Mouse (Mus musculus) ES-E14 (cell line): ENCODE measurements around the gene Ift88. TPM values are rescaled to one million over a fixed set of nuclear protein-coding genes. Genes with fewer than 3 reads are reported as not detected.

Source experiments
- DNase-seq: peaks from one replicate; pipeline ENCODE4 v3.0.0-alpha.2; 2013; ENCODE audit warnings: low read depth, low spot score
- H3K27ac ChIP-seq: 2 replicates; pipeline ENCODE4 v1.5.1; 2012; ENCODE audit warnings: low read depth, mild to moderate bottlenecking, low read length, moderate library complexity, mixed read lengths; ENCODE audit not compliant: poor library complexity, insufficient read depth, severe bottlenecking
- H3K36me3 ChIP-seq: 2 replicates; pipeline ENCODE4 v1.6.1; 2012; ENCODE audit warnings: mild to moderate bottlenecking, low read length, moderate library complexity, mixed read lengths; ENCODE audit not compliant: control insufficient read depth, poor library complexity, insufficient read depth, severe bottlenecking
- H3K4me1 ChIP-seq, 2 experiments: fragments of 150-350 bp in 1 of 2; sonication (generic) in 1 of 2; 2 replicates each; pipeline ENCODE4 v1.6.1; 2012; ENCODE audit warnings: low read length in 2 of 2, mild to moderate bottlenecking in 1 of 2, mixed read lengths in 1 of 2; ENCODE audit not compliant: control insufficient read depth in 2 of 2, insufficient read depth in 2 of 2, poor library complexity in 1 of 2
- H3K4me3 ChIP-seq, 2 experiments: fragments of 150-350 bp in 1 of 2; sonication (generic) in 1 of 2; 2 replicates each; pipeline ENCODE4 v1.5.1; 2012; ENCODE audit warnings: low read length in 2 of 2, low read depth in 1 of 2, mild to moderate bottlenecking in 1 of 2, mixed read lengths in 1 of 2; ENCODE audit not compliant: insufficient read depth in 1 of 2, poor library complexity in 1 of 2, severe bottlenecking in 1 of 2
- H3K9ac ChIP-seq: 2 replicates; pipeline ENCODE4 v1.6.1; 2012; ENCODE audit warnings: low read depth, mild to moderate bottlenecking, low read length, mixed read lengths; ENCODE audit not compliant: poor library complexity, insufficient read depth, severe bottlenecking
- H3K9me3 ChIP-seq: fragments of 150-350 bp; sonication (generic); 2 replicates; pipeline ENCODE4 v1.6.1; 2012; ENCODE audit warnings: low read depth, mild to moderate bottlenecking, low read length; ENCODE audit not compliant: control insufficient read depth, insufficient read depth
- CHD2 ChIP-seq: IDR thresholded peaks from 2 replicates; pipeline ENCODE4 v1.6.1; 2014; ENCODE audit warnings: mild to moderate bottlenecking, low read depth, low read length, inconsistent platforms
- HCFC1 ChIP-seq: IDR thresholded peaks from 2 replicates; pipeline ENCODE4 v1.6.1; 2012; ENCODE audit warnings: low read length, inconsistent platforms, borderline replicate concordance; ENCODE audit not compliant: insufficient read depth
- MAFK ChIP-seq: IDR thresholded peaks from 2 replicates; pipeline ENCODE4 v1.6.1; 2014; ENCODE audit warnings: mild to moderate bottlenecking, low read depth, low read length, inconsistent platforms; ENCODE audit not compliant: insufficient read depth
- ZC3H11A ChIP-seq: IDR thresholded peaks from 2 replicates; pipeline ENCODE4 v1.6.1; 2012; ENCODE audit warnings: low read depth, mild to moderate bottlenecking, inconsistent platforms, low read length, borderline replicate concordance
- ZNF384 ChIP-seq: IDR thresholded peaks from 2 replicates; pipeline ENCODE4 v1.6.1; 2012; ENCODE audit warnings: low read depth, low read length, inconsistent platforms
- in situ Hi-C, 2 experiments: fragments of 600-800 bp; cut with MboI; formaldehyde crosslinking; loops; one replicate each; pipeline ENCODE4 v1.15.1; 2025; ENCODE audit warnings: low sequenced_read_pairs in 2 of 2, inconsistent platforms in 1 of 2; ENCODE audit not compliant: unreplicated experiment in 2 of 2
- total RNA-seq: library from RNA; depleted of rRNA; stranded (reverse); fragments of 300-350 nt; gene quantifications from 2 replicates; pipeline ENCODE4 v1.2.3, GENCODE M21; 2012; rRNA removed

Ift88 gene
- total RNA-seq, 1 experiment = 3.6 TPM

GRCm38 (mm10) chr14:57556922-57557321, 133.1 kb downstream of the Ift88 start:
- TF ChIP-seq ZC3H11A (no peak), MAFK (no peak), ZNF384 (no peak), CHD2 (no peak), HCFC1 (no peak)
- DNase-seq = no peak
- no peak overlapping the region for H3K4me3 ChIP-seq
- H3K36me3 ChIP-seq = peaks cover 5% of the 10 kb centered on the region; the same call in 1 of the 2 replicates
- no peak overlapping the region for H3K27ac ChIP-seq
- in situ Hi-C loops = no loop called here
- H3K4me1 ChIP-seq = peaks cover 0 to 8% of the 10 kb centered on the region in 2 experiments; a peak in 1 of 4 replicates
- H3K9me3 ChIP-seq = no peaks in the 10 kb centered on the region
- H3K9ac ChIP-seq = no peak overlapping the region

GRCm38 (mm10) chr14:57565626-57566025, 141.8 kb downstream of the Ift88 start:
- DNase-seq = no peak
- peaks cover 4% of the 10 kb centered on the region; the same call in 1 of the 2 replicates for H3K36me3 ChIP-seq
- TF ChIP-seq MAFK (no peak), ZNF384 (no peak), CHD2 (no peak), HCFC1 (no peak), ZC3H11A (no peak)
- H3K27ac ChIP-seq = no peak overlapping the region
- H3K4me1 ChIP-seq = no peaks in the 10 kb centered on the region; a peak in 1 of 4 replicates
- H3K4me3 ChIP-seq = no peak overlapping the region
- H3K9ac ChIP-seq = no peak overlapping the region
- H3K9me3 ChIP-seq = no peaks in the 10 kb centered on the region
- in situ Hi-C loops = no loop called here

Other genes starting within 250 kb of the Ift88 start
- gene Cryl1, start 25.5 kb upstream of the Ift88 start, total RNA-seq = 4.1 and 8.4 TPM in 2 replicates
- gene Il17d, start 100.7 kb downstream of the Ift88 start, total RNA-seq = 2.6 and 5.3 TPM in 2 replicates
- gene Eef1akmt1, start 147.6 kb downstream of the Ift88 start, total RNA-seq = 29.2 and 38.6 TPM in 2 replicates
- gene Xpo4, start 241.4 kb downstream of the Ift88 start, total RNA-seq = 42.2 and 79.2 TPM in 2 replicates